Mouse (Mus musculus) olfactory bulb, adult 2 months (tissue): ENCODE measurements around the gene Fgf22.

Experiments
- CTCF ChIP-seq: fragments of 200-500 bp; IDR thresholded peaks from 2 replicates; pipeline ENCODE4 v1.5.1; 2012; ENCODE audit warnings: low read depth, mild to moderate bottlenecking, low read length, moderate library complexity; ENCODE audit not compliant: insufficient read depth
- POLR2A ChIP-seq: fragments of 200-500 bp; IDR thresholded peaks from 2 replicates; pipeline ENCODE4 v1.6.1; 2012; ENCODE audit warnings: mild to moderate bottlenecking, low read depth, low read length, moderate library complexity; ENCODE audit not compliant: insufficient read depth

DNA sequence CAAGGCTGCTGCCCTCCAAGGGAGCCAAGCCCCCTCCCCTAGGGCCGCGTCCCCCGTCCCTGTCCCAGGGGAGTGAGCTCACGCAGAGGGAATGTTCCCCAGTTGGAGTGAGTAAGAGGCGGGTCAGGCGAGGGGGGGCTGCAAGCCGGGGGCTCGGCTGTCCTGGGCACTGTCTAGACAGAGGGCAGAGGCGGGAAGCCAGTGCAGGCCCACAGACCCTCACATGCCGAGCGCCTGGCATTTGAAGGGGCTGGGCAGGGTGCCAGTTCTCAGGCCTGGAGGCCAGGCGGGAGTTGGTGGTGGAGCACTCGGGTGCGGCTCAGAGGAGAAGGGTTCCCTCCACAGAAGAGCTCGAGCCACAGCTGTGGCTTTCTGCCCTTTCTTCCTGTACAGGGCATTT is 23.1 kb downstream of the Fgf22 start:
- no peak for TF ChIP-seq CTCF
- TF ChIP-seq POLR2A = no peak
